Mouse (Mus musculus) spleen, adult 18-20 months (tissue): ENCODE measurements at regions not wholly inside any gene's neighbourhood (a gene's known extent, or its start where the extent isn't known, plus 50 kb on each side); places are given as distances from the start of the nearest gene placed in this dataset.
"Not testable (repeated sequence)": the region's sequence is repeated elsewhere in the genome, so short reads cannot be mapped to it uniquely, and the experiment has no call there.

Experiments
- DNase-seq, 2 experiments: peaks; one replicate each; pipeline ENCODE4 v3.0.0; 2022; ENCODE audit warnings: mixed read lengths in 2 of 2

DNA sequence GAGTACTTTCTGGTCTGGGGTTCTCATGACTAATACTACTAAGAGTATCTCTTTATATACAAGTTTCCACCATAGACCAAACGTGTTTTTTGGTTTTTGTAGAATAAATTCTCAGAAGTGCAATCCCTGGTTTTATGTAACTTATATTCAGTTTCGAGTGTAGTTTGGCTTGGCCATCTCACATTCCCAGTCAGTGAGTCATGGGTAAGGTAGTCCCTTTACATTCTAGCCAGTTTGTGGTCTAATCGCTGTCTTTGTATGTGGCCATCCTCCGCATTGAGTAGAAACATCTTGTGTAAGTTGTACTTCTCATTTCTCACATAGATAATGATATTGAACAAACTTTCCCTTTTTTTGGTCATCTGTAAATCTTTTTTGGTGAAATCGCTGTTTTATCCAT lies 88.3 kb downstream of the Anxa5 start:
- DNase-seq = no peak

DNA sequence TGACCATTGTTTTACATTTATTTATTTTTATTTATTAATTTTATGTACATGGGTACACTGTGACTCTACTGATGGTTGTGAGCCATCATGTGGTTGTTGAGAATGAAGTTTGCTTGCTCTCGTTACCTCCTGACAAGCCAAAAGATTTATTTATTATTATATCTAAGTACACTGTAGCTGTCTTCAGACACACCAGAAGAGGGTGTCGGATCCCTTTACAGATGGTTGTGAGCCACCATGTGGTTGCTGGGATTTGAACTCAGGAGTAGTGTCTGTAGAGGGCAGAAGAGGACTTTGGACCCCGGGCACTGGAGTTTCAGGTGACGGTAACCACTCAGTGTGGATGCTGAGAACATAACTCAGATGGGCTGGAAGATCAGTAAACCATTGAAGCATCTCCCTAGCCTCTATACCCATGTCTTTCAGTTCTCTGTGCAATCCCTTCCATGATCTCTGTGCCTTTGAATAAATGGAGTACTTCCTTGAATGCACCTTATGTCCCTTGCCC lies 92.2 kb downstream of the Anxa5 start:
- no peak for DNase-seq

DNA sequence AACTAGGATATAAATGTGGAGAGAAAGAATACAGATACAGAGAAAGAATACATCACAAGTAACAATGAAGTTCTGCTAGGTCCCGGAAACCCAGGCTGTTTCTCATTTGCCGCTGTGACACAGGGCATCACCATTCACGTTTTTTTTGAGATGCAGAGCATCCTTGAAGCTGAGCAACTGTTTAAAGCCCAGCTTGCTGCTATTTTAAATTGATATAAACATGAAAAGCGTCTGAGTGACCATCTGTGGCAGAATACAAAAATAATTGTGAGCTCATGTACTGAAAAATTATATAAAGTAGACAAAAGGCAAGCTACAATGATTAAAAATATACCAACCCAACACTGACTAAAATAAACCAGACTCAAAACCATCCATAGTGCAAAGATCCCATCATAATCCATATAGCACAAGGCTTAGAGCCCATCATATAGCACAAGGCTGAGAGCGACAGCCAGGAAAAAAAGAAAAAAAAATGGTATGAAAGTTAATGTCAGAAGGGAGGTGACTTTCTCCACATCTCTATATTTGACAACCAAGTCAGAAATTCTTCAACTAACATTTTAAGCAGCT lies 94.0 kb downstream of the Anxa5 start:
- no peak for DNase-seq

- DNase-seq = no peak
Measured at GRCm38 (mm10) chr3:36375722-36376121, 100.0 kb downstream of the Anxa5 start.

DNA sequence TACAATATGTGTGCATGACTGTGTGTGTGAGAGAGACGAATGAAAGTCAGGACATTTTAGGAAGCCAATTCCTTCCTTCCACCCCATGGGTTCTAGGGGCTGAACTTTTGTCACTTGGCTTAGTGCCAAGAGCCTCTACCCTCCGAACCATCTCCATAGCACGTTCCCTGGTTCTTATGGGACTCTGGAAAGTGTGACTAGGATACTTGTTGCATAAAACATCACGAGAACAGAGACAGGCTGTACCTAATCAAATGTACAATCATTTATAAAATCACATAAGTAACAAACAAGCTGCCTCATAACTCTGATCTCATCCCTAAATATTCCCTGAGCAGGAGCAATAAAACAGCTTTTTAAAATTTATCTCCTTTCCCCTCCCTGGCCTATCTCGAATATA lies 100.8 kb downstream of the Anxa5 start:
- DNase-seq = no peak

DNA sequence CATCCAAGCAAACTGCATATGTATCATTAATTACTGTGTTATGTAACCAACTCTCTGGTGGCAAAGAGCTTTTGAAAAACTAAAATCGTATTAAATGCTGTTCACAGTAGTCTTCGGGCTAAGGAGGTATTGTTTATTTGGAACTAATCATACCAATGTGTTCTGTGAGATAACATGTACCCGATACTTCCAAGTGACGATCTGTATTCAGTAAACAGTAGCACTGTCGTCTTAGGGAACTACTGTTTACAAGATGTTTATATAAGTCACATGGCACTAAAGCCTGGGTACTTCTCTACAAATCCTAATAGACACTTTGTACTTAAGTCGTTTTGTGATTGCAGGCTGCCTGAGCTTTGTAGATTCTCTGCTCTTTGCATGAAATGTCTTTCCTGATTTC lies 114.8 kb downstream of the Anxa5 start:
- DNase-seq = no peak

DNA sequence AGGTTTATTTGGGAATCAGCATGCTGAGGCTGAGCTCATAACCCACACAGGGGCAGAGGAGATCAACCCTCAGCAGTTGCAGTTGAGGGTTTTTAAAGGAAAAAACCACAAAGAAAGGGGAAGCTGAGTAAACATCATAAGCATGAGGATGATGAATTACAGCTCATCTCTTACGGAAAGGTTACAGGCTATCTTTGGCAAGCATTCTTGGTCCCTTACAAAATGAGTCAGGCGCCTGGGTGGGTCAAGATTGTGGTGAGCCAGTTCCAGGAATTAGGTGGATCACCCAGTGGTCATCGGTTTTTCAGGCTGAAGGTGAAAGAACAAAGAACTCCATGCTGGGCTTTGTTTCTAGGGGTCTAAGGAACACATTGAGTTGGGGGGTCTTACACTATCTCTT lies 121.5 kb downstream of the Anxa5 start:
- DNase-seq = not testable (repeated sequence)

DNA sequence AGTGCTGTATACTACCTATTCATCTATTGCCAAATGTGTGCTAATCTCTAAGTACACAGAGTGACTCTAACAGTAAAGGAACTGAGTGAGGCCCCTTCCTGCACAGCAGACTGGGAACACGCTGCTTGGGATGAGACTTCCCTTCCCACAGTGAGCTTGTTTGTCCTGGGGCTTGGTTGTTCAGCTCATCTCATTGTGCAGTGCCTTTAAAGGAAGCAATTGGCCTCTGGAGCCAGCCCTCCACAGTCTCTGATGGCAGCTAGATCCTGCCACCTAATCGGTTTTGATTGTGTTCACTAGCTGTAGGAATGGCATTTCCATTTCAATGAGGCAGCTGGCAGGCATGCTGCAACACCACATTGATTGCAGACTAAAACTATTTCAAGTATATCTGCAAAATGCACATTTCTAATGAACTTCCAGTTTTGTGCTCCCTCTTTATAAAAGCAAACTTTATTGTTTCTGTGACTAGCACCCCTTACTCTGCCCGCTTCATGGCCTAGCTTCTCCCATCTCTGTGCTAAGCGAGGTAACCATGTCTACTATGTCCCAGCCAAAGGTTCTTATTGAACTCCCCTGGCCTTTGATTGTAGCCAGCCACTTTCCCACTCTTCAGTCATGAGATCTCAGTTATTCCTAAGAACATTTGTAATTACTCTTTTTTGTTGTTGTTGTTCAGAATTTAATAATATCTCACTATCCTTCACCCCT lies 123.5 kb downstream of the Anxa5 start:
- no peak for DNase-seq

DNA sequence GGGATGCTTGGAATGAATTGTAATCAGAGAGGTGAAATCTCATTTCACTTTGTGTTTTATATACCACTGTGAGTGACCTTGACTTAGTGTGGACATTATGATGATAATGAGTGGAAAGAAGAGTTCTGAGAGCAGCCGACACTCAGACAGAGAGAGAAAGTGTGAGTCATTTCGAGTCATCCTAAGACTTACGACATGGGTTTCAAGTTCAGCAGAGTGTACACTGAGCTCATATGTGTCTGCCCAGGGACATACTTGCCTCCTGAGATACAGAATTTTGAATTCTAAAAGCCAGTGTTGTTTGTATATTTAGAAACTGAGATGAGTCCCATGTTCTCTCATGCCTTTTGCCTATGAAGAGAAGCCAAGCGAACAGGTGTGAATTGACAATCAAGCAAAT lies 126.6 kb downstream of the Anxa5 start:
- DNase-seq = no peak

DNA sequence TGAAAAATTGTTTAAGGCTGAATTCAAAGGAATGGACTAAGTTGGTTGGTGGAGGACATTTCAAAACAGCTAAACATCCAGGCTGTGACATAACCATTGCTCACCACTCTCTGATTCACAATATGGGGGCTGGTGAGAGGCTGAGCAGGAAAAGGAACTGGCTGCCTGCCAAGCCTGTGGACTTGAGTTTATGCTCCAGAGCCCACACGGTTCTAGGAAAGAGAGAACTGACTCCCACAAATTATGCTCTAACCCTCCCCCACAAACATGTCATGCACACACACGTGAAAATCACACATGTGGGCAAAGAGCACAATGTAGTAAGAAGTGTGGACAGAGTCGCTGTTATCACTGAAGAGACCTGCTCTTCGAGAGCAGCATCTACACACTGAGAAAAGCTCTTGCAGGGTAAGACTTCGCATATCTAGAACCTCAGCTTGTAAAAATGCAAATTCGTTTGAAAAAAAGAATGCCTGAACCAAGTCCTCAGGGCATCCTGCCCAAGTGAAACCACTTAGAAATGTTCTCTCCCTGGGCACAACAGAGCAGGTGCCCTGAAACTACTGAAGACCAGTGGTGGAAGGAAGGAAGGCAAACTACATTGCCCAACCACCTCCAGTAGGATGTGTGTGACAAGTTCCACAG lies 118.9 kb upstream of the Qrfpr start:
- DNase-seq = no peak

GRCm38 (mm10) chr3:36339656-36340055 lies 117.5 kb upstream of the Qrfpr start:
- no peak for DNase-seq

DNA sequence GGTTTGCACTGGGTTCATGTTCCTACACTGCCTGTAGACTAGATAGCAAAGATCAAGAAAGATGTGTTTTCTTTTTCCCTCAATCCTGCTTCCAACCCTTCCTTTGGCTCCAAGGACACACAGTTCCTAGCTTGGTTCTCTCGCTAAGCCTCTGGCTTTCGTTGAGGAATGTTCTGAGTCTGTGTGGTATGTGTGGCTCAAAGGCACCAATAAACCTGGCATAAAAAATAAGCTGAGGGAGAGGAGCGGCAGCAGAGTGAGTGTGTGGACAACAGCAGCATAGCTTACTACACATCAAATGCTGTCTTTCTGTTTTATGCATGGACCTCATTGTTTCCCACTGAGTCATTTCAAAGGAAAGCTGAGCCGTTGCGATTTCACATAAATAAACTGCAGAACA lies 112.2 kb upstream of the Qrfpr start:
- DNase-seq = no peak

DNA sequence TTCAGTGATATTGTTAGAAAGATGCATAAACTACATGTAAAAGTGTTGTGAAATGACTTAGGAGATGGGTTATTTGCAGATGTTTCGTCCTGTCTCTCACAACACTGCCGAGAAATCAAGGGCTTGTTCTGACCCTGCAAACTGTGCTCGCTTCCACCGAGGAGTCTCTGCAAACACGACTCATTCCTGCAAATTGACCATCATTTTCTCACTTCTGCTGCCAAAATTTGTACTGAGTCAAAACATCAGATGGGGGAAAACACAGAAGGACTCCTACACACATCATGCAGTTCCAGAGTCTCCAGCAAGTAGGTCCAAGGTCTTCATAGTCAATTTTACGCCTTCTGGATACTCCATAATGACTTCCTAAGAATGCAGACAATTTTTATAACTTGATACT lies 109.9 kb upstream of the Qrfpr start:
- DNase-seq = no peak

DNA sequence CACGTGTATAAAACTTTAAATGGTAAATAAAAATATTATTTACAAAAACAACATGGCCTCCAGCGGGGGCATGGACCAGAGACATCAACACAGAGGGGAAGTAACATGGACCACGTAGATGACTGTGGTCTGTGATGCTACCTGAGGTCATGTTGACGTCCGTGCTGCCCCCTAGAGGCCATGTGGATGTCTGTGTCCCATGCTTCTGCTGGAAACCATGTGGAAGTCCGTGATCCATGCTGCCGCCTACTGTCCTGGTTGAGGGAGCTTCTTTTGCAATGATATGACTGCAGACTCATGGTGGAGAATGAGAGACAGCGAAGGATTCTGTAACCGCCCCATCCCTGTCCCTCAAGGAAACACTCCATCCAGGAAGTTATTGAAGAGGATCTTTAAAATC lies 108.5 kb upstream of the Qrfpr start:
- peak in 1 of 2 experiments; percentile 18 for DNase-seq

DNA sequence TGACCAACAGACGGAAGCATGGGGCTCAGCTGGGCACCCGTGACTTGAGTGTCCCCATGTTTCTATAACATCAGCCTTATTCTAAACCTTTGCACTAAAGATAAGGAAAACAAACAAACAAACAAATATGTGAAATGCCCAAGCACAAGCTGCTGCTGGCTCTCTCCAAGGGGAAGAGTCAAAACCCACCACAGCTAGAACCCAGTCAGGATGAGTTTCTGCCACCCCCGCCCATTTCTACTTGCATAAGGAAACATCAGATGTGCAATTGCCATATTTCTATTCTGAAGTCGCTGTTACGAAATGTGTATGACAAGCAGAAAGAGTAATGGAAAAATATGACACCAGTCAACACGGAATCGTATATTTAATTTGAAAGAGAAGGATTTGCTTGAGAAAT lies 107.5 kb upstream of the Qrfpr start:
- DNase-seq = no peak

- no peak for DNase-seq
Measured at GRCm38 (mm10) chr3:36328927-36329326, 106.8 kb upstream of the Qrfpr start.

DNA sequence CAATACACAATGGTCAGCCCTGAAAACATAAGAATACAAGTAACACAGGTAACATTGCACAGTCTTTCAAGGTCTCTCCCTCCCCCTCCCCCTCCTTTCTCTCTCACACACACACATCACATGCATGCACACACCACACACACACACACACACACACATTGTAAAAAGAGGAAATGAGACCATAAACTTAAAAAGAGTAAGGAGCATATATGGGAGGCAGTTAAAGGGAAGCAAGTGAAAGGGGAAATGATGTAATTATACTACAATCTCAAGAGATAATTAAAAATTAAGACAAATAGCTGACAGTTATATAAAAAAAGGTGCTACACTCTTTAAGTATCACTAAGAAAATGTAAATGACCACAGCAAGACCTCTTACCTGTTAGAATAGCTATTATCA lies 96.5 kb upstream of the Qrfpr start:
- DNase-seq = no peak

- no peak for DNase-seq
Measured at GRCm38 (mm10) chr3:36311337-36311736, 89.2 kb upstream of the Qrfpr start.

DNA sequence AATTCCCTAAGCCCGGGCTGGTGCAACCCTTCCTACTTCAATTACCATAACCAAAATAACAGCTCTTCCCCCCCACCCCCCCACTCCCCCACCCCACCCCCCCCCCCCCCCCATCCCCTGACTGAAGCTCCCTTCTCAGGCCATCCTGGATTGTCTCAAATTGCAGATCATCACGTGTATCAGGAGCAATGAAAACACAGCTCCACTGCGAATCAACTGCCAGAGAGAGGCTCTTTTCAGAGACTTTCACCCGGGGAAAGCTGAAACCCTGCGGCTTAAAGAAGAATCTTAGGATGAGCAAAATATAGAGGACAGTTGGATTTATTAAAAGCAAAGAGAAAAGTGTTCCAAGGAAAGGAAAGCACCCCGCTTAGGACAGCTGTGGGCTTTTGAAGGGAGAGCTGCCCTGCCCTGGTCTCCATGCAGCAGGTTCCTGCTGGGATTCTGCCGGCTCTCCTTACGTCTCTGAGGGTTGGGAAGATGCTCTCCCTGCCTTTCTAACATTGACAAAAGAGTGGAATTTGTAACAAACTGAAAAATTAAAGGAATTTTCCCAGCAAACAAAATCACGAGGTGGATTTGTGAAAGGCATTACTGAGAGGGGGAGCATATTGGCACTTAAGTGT lies 88.6 kb upstream of the Qrfpr start:
- DNase-seq = no peak

GRCm38 (mm10) chr3:36296792-36297191 lies 74.7 kb upstream of the Qrfpr start:
- no peak for DNase-seq

DNA sequence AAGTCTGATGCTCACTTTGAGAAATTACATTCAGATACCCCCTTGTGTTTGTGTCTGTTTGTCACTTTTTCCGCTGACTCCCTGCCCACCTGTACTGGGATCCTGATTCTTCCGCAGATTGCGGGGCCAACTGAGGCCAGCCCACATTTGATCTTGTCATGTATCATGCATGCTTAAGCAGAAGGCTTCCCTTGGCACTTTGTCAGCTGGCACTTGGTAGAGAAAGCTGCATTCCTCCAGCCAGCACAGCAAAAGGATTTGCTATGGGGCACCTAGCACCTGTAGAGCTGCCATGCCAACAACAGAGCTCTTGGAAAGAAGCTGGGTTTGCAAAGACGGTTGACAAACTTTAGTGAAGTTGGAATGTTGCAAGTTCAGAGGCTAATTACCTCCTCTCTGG lies 69.9 kb upstream of the Qrfpr start:
- DNase-seq = no peak

DNA sequence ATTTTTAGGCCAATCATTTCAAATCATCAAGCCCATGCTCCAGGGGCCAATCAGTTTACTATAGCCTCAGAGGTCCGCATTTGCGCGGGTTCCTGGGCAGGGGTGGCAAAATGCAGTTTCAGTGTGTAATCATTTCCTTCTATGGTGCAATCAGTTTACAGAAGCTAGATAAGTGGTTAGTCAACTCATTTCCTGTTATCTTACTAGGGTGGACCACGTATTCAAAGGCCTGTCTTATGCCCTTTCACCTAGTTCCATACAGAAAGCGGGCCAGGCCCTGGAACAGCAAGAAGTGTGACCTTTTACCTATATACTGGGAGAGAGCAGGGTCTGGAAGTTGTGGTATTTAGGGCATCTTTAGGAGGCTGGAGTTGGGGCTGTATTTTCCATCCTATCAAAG lies 62.0 kb upstream of the Qrfpr start:
- no peak for DNase-seq

- no peak for DNase-seq
Measured at GRCm38 (mm10) chr3:36275502-36275901, 53.4 kb upstream of the Qrfpr start.
